Mouse (Mus musculus): ENCODE measurements around the gene Mindy4b-ps.

DNA sequence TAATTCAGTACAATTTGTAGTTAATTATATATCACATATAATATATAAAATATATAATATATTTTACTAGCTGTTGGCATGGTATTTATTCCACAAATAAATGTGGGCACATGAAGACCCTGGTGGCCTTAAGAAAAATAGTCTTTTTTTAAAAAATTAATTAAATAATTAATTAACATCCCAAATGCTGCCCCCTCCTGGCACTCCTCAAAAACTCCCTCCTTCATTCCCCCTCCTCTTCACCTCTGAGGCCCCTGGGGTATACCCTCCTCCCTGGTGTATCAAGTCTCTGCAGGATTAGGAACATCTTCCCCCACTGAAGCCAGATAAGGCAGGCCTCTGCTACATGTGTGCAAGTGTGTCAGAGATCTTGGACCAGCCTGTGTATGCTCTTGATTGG is 73.4 kb downstream of the Mindy4b-ps start:
- TF ChIP-seq POLR2A (IDR thresholded peaks at IDR 0.05; ENCODE audit: borderline replicate concordance, insufficient read depth, low read length) (no peak), CTCF (IDR thresholded peaks at IDR 0.05; ENCODE audit: borderline replicate concordance, insufficient read depth, low read depth, low read length) (no peak)
